Mouse (Mus musculus) MEL (cell line): ENCODE measurements at regions not wholly inside any gene's neighbourhood (a gene's known extent, or its start where the extent isn't known, plus 50 kb on each side); places are given as distances from the start of the nearest gene placed in this dataset.

Experiments
- DNase-seq: peaks from one replicate; pipeline ENCODE4 v3.0.0; 2011; ENCODE audit warnings: low read depth, low spot score
- H3K27ac ChIP-seq: 2 replicates; pipeline ENCODE4 v1.5.1; 2012; ENCODE audit warnings: low read depth, mild to moderate bottlenecking, control low read depth, low read length, moderate library complexity; ENCODE audit not compliant: control insufficient read depth
- H3K27me3 ChIP-seq, 2 experiments: fragments of 150-350 bp in 1 of 2; sonication (generic) in 1 of 2; 2 replicates each; pipeline ENCODE4 v1.6.1; 2012; ENCODE audit warnings: low read length in 2 of 2, mild to moderate bottlenecking in 2 of 2, improper control_type of control experiment in 1 of 2, moderate library complexity in 1 of 2; ENCODE audit not compliant: insufficient read depth in 2 of 2, control insufficient read depth in 1 of 2
- H3K36me3 ChIP-seq, 2 experiments: 2 replicates each; pipeline ENCODE4 v1.6.1; 2012 to 2014; ENCODE audit warnings: low read length in 2 of 2, improper control_type of control experiment in 1 of 2, inconsistent platforms in 1 of 2, mild to moderate bottlenecking in 1 of 2; ENCODE audit not compliant: insufficient read depth in 2 of 2, control insufficient read depth in 1 of 2
- H3K4me1 ChIP-seq, 2 experiments: fragments of 150-350 bp in 1 of 2; sonication (generic) in 1 of 2; 2 replicates each; pipeline ENCODE4 v1.6.1; 2012; ENCODE audit warnings: low read length in 2 of 2, improper control_type of control experiment in 1 of 2, mild to moderate bottlenecking in 1 of 2; ENCODE audit not compliant: insufficient read depth in 2 of 2, control insufficient read depth in 1 of 2
- H3K4me3 ChIP-seq, 2 experiments: fragments of 150-350 bp in 1 of 2; sonication (generic) in 1 of 2; 2 replicates each; pipeline ENCODE4 v1.5.1; 2012; ENCODE audit warnings: low read depth in 2 of 2, low read length in 2 of 2, mild to moderate bottlenecking in 2 of 2, moderate library complexity in 2 of 2, control low read depth in 1 of 2, improper control_type of control experiment in 1 of 2; ENCODE audit not compliant: control insufficient read depth in 1 of 2, insufficient read depth in 1 of 2
- H3K79me2 ChIP-seq: 2 replicates; pipeline ENCODE4 v1.6.1; 2012; ENCODE audit warnings: mild to moderate bottlenecking, low read length, moderate library complexity; ENCODE audit not compliant: control insufficient read depth, poor library complexity, insufficient read depth
- H3K9ac ChIP-seq: 2 replicates; pipeline ENCODE4 v1.6.1; 2012; ENCODE audit warnings: low read depth, mild to moderate bottlenecking, control low read depth, low read length, moderate library complexity; ENCODE audit not compliant: control insufficient read depth, poor library complexity, severe bottlenecking
- H3K9me3 ChIP-seq: fragments of 150-350 bp; sonication (generic); replicated peaks from 2 replicates; pipeline ENCODE4 v1.6.1; 2012; ENCODE audit warnings: mild to moderate bottlenecking, low read length, improper control_type of control experiment, moderate library complexity; ENCODE audit not compliant: insufficient read depth
- BHLHE40 ChIP-seq: IDR thresholded peaks from 2 replicates; pipeline ENCODE4 v1.6.1; 2012; ENCODE audit warnings: low read depth, mild to moderate bottlenecking, inconsistent platforms, low read length, improper control_type of control experiment, borderline replicate concordance
- CHD2 ChIP-seq: IDR thresholded peaks from 2 replicates; pipeline ENCODE4 v1.6.1; 2011; ENCODE audit warnings: low read length, improper control_type of control experiment
- ETS1 ChIP-seq: IDR thresholded peaks from 2 replicates; pipeline ENCODE4 v1.6.1; 2012; ENCODE audit warnings: low read depth, mild to moderate bottlenecking, inconsistent platforms, low read length, improper control_type of control experiment, moderate library complexity
- GABPA ChIP-seq: IDR thresholded peaks from 2 replicates; pipeline ENCODE4 v1.6.1; 2012; ENCODE audit warnings: low read depth, mild to moderate bottlenecking, inconsistent platforms, low read length, improper control_type of control experiment, moderate library complexity
- GATA1 ChIP-seq: IDR thresholded peaks from 2 replicates; pipeline ENCODE4 v1.6.1; 2011; ENCODE audit warnings: low read depth, low read length, improper control_type of control experiment
- JUND ChIP-seq: IDR thresholded peaks from 2 replicates; pipeline ENCODE4 v1.6.1; 2011; ENCODE audit warnings: low read depth, mild to moderate bottlenecking, improper control_type of control experiment, low read length
- KAT2A ChIP-seq: conservative IDR thresholded peaks from 2 replicates; pipeline ENCODE4 v1.6.1; 2012; ENCODE audit warnings: low read depth, low read length, improper control_type of control experiment, inconsistent platforms
- MAFK ChIP-seq: IDR thresholded peaks from 2 replicates; pipeline ENCODE4 v1.6.1; 2011; ENCODE audit warnings: low read depth, mild to moderate bottlenecking, low read length, improper control_type of control experiment, borderline replicate concordance
- MYC ChIP-seq: IDR thresholded peaks from 2 replicates; pipeline ENCODE4 v1.6.1; 2011; ENCODE audit warnings: low read depth, mild to moderate bottlenecking, low read length, improper control_type of control experiment, moderate library complexity
- NELFE ChIP-seq: IDR thresholded peaks from 2 replicates; pipeline ENCODE4 v1.6.1; 2011; ENCODE audit warnings: low read depth, low read length, improper control_type of control experiment
- POLR2A ChIP-seq, 2 experiments: IDR thresholded peaks; 2 replicates each; pipeline ENCODE4 v1.6.1; 2011 to 2012; ENCODE audit warnings: low read length in 2 of 2, mild to moderate bottlenecking in 2 of 2, control low read depth in 1 of 2, improper control_type of control experiment in 1 of 2, low read depth in 1 of 2, moderate library complexity in 1 of 2; ENCODE audit not compliant: control insufficient read depth in 1 of 2, insufficient read depth in 1 of 2, poor library complexity in 1 of 2
- POLR2AphosphoS2 ChIP-seq: IDR thresholded peaks from 2 replicates; pipeline ENCODE4 v1.6.1; 2011; ENCODE audit warnings: low read length, improper control_type of control experiment
- POLR2AphosphoS5 ChIP-seq: IDR thresholded peaks from 2 replicates; pipeline ENCODE4 v1.6.1; 2012; ENCODE audit warnings: low read depth, borderline replicate concordance, mild to moderate bottlenecking, inconsistent platforms, low read length, moderate library complexity, mixed read lengths
- SMC3 ChIP-seq: IDR thresholded peaks from 2 replicates; pipeline ENCODE4 v1.6.1; 2011; ENCODE audit warnings: low read depth, low read length, improper control_type of control experiment
- TCF12 ChIP-seq: IDR thresholded peaks from 2 replicates; pipeline ENCODE4 v1.6.1; 2014; ENCODE audit warnings: low read depth, mild to moderate bottlenecking, inconsistent platforms, low read length, improper control_type of control experiment, moderate library complexity
- USF1 ChIP-seq: IDR thresholded peaks from 2 replicates; pipeline ENCODE4 v1.6.1; 2014; ENCODE audit warnings: low read depth, mild to moderate bottlenecking, inconsistent platforms, low read length, improper control_type of control experiment, moderate library complexity
- USF2 ChIP-seq, 2 experiments: IDR thresholded peaks; 2 replicates each; pipeline ENCODE4 v1.6.1; 2011 to 2012; ENCODE audit warnings: improper control_type of control experiment in 2 of 2, low read length in 2 of 2, borderline replicate concordance in 1 of 2, inconsistent platforms in 1 of 2, low read depth in 1 of 2, mild to moderate bottlenecking in 1 of 2; ENCODE audit not compliant: insufficient read depth in 1 of 2
- ZNF384 ChIP-seq: IDR thresholded peaks from 2 replicates; pipeline ENCODE4 v1.6.1; 2012; ENCODE audit warnings: low read depth, mild to moderate bottlenecking, inconsistent platforms, low read length, improper control_type of control experiment

DNA sequence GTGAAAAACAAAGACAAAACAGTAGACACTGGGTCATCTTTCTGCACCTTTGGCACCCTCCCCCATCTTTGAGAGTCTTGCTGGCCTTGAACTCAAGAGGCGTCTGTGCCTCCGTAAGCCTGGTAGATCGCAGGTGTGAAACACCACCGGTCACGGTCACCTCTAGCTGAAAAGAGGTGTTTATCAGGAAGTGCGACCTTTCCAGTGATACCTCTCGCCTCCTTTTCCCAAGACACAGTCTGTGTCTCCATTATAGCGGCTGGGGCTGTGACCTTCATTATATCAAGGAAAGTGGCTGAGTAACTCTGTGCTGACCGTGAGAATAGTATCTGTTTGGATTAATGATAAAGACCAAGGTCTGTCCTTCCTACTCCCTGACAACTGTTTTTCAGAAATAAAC is 158.8 kb downstream of the Cog6 start:
- Histone ChIP-seq H3K9ac (no peak overlapping the region), H3K9me3 (no peaks in the 10 kb centered on the region), H3K36me3 (no peaks in the 10 kb centered on the region), H3K4me3 (no peak overlapping the region), H3K27ac (no peak overlapping the region), H3K79me2 (no peaks in the 10 kb centered on the region), H3K27me3 (no peaks in the 10 kb centered on the region), H3K4me1 (no peaks in the 10 kb centered on the region)
- no peak for DNase-seq
- TF ChIP-seq GATA1, result no peak
- TF ChIP-seq POLR2A (IDR thresholded peaks at IDR 0.05; ENCODE audit: control insufficient read depth in 1 of 2, insufficient read depth in 1 of 2, low read depth in 1 of 2, low read length in 2 of 2, poor library complexity in 1 of 2), result no peak
- TF ChIP-seq NELFE, result no peak
- no peak for TF ChIP-seq USF2 (IDR thresholded peaks at IDR 0.05; ENCODE audit: borderline replicate concordance in 1 of 2, insufficient read depth in 1 of 2, low read depth in 1 of 2, low read length in 2 of 2)
- TF ChIP-seq TCF12, result no peak
- no peak for TF ChIP-seq MAFK
- TF ChIP-seq USF1, result no peak
- TF ChIP-seq JUND, result no peak
- no peak for TF ChIP-seq CHD2
- TF ChIP-seq MYC, result no peak
- TF ChIP-seq SMC3, result no peak
- no peak for TF ChIP-seq GABPA
- TF ChIP-seq ETS1, result no peak
- TF ChIP-seq BHLHE40, result no peak
- TF ChIP-seq POLR2AphosphoS2, result no peak
- TF ChIP-seq POLR2AphosphoS5, result no peak
- no peak for TF ChIP-seq ZNF384

GRCm38 (mm10) chr3:52857076-52857475 is 160.0 kb downstream of the Cog6 start:
- H3K36me3 ChIP-seq, result no peaks in the 10 kb centered on the region
- no peak for TF ChIP-seq GABPA
- TF ChIP-seq KAT2A, result no peak
- no peak for TF ChIP-seq GATA1
- no peak for TF ChIP-seq TCF12
- TF ChIP-seq, all 39 proteins: peak for 0
- H3K27ac ChIP-seq, result no peak overlapping the region
- H3K4me1 ChIP-seq, result no peaks in the 10 kb centered on the region
- no peak overlapping the region for H3K9ac ChIP-seq
- no peaks in the 10 kb centered on the region for H3K27me3 ChIP-seq
- H3K9me3 ChIP-seq, result no peaks in the 10 kb centered on the region
- no peak for DNase-seq
- no peak overlapping the region for H3K4me3 ChIP-seq
- no peaks in the 10 kb centered on the region for H3K79me2 ChIP-seq
